Mouse (Mus musculus): ENCODE results near the gene Ngf. TPM values are rescaled to one million over a fixed set of nuclear protein-coding genes. Genes with fewer than 3 reads are reported as not detected.

Gene Ngf
- total and polyA plus RNA-seq, 2 experiments from 2014 or later = 0.28 to 4.9 TPM

DNA sequence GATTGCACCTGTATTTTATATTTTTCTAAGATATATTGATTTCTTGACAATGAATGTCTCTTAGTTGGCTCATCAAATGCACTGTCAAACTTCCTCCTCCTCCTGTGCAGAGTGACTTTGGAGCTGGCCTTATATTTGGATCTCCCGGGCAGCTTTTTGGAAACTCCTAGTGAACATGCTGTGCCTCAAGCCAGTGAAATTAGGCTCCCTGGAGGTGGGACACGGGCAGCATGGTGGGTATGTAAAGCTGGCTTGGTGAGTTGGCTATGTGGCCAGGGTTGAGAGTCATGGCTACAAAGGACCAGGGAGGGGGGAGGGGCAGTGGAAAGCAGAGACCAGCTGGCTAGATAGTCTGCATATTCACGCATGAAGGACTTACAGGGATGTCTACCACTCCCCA, 39.9 kb downstream of the Ngf start:
- Histone ChIP-seq H3K9ac (replicated peaks; ENCODE audit: low read length, poor library complexity, severe bottlenecking) (no peak overlapping the region), H3K4me3 (ENCODE audit: low read depth, low read length) (no peak overlapping the region), H3K4me1 (ENCODE audit: insufficient read depth, low read length) (no peaks in the 10 kb centered on the region), H3K27me3 (ENCODE audit: insufficient read depth, low read length) (no peaks in the 10 kb centered on the region), H3K27ac (ENCODE audit: low read depth, low read length) (no peak overlapping the region), H3K4me2 (ENCODE audit: low read depth, low read length, poor library complexity, severe bottlenecking) (no peak overlapping the region), H3K36me3 (ENCODE audit: insufficient read depth, low read length) (no peaks in the 10 kb centered on the region), H3K9me3 (ENCODE audit: low read length) (no peaks in the 10 kb centered on the region)
- DNase-seq (ENCODE audit: low spot score) (no peak), ATAC-seq (ENCODE audit: low FRiP score) (no peak)
- WGBS = 65% methylated on average over 3 of the region's 3 CpGs
- TF ChIP-seq CTCF (IDR thresholded peaks at IDR 0.05) = no peak

- no peak for ATAC-seq (ENCODE audit: low FRiP score)
- 75% methylated on average over 4 of the region's 4 CpGs for WGBS
Measured at GRCm38 (mm10) chr3:102516937-102517336, 47.2 kb downstream of the Ngf start.

GRCm38 (mm10) chr3:102521061-102521460, 51.3 kb downstream of the Ngf start:
- 74% methylated on average over 5 of the region's 5 CpGs for WGBS
- Histone ChIP-seq H3K27me3 (ENCODE audit: insufficient read depth, low read length) (no peaks in the 10 kb centered on the region), H3K4me2 (ENCODE audit: low read depth, low read length, poor library complexity, severe bottlenecking) (no peak overlapping the region), H3K4me3 (ENCODE audit: low read depth, low read length) (no peak overlapping the region), H3K27ac (ENCODE audit: low read depth, low read length) (no peak overlapping the region), H3K36me3 (ENCODE audit: insufficient read depth, low read length) (no peaks in the 10 kb centered on the region), H3K4me1 (ENCODE audit: insufficient read depth, low read length) (no peaks in the 10 kb centered on the region), H3K9ac (replicated peaks; ENCODE audit: low read length, poor library complexity, severe bottlenecking) (no peak overlapping the region), H3K9me3 (ENCODE audit: low read length) (no peaks in the 10 kb centered on the region)
- ATAC-seq (ENCODE audit: low FRiP score) = no peak
- TF ChIP-seq CTCF (IDR thresholded peaks at IDR 0.05) = no peak
- no peak for DNase-seq (ENCODE audit: low spot score)

More at GRCm38 (mm10) chr3:102516937-102517336, 47.2 kb downstream of the Ngf start:
- no peak for DNase-seq (ENCODE audit: low spot score)
- Histone ChIP-seq H3K9ac (replicated peaks; ENCODE audit: low read length, poor library complexity, severe bottlenecking) (no peak overlapping the region), H3K27me3 (ENCODE audit: insufficient read depth, low read length) (no peaks in the 10 kb centered on the region), H3K9me3 (ENCODE audit: low read length) (no peaks in the 10 kb centered on the region), H3K36me3 (ENCODE audit: insufficient read depth, low read length) (no peaks in the 10 kb centered on the region), H3K4me3 (ENCODE audit: low read depth, low read length) (no peak overlapping the region), H3K4me2 (ENCODE audit: low read depth, low read length, poor library complexity, severe bottlenecking) (no peak overlapping the region), H3K4me1 (ENCODE audit: insufficient read depth, low read length) (no peaks in the 10 kb centered on the region), H3K27ac (ENCODE audit: low read depth, low read length) (no peak overlapping the region)
- TF ChIP-seq CTCF (IDR thresholded peaks at IDR 0.05) = no peak

DNA sequence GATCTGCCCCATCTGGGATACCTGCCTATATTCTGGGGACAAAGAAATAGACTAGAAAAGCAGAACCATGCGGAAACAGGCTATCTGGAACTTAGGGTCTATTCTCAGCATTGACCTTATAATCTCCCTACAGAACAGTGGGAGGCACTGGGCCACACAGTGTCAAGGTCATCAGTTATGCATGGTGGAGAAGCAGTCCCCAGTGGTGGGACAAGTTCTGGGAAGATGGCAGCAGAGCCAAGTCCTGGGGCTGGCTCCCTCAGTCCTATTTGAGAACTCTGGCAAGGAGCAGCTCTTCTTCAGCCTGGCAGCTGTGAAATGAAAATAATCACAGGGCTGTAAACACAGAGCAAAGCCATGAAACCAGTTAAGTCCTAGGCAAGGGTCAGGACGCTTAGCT, 54.0 kb downstream of the Ngf start:
- DNase-seq (ENCODE audit: low spot score) = no peak
- no peaks in the 10 kb centered on the region for H3K9me3 ChIP-seq (ENCODE audit: low read length)
- no peaks in the 10 kb centered on the region for H3K4me1 ChIP-seq (ENCODE audit: insufficient read depth, low read length)
- no peaks in the 10 kb centered on the region for H3K36me3 ChIP-seq (ENCODE audit: insufficient read depth, low read length)
- WGBS = 88% methylated on average over 2 of the region's 2 CpGs
- no peak overlapping the region for H3K27ac ChIP-seq (ENCODE audit: low read depth, low read length)
- no peak overlapping the region for H3K4me3 ChIP-seq (ENCODE audit: low read depth, low read length)
- H3K4me2 ChIP-seq (ENCODE audit: low read depth, low read length, poor library complexity, severe bottlenecking) = no peak overlapping the region
- H3K27me3 ChIP-seq (ENCODE audit: insufficient read depth, low read length) = no peaks in the 10 kb centered on the region
- TF ChIP-seq CTCF (IDR thresholded peaks at IDR 0.05) = no peak
- no peak for ATAC-seq (ENCODE audit: low FRiP score)
- H3K9ac ChIP-seq (replicated peaks; ENCODE audit: low read length, poor library complexity, severe bottlenecking) = no peak overlapping the region

DNA sequence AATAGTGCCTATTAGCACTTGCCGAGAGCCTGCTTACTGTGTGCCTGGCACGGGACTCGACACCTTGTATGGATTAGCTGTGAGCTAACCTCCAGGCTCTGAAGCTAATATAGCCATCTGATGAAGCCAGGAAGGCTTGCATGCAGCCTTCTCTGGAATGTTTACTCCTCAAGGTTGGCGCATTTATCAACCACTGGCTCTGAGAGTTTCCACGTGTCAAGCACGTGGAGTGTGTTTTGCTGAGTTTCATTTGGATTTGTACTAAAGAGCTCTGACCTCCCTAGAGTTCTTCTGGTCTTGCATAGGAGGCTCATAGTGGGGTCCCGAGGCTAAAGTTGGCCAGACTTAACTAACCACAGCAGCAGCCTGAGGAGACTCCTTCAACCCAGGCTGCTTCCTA, 55.2 kb downstream of the Ngf start:
- Histone ChIP-seq H3K9ac (replicated peaks; ENCODE audit: low read length, poor library complexity, severe bottlenecking) (no peak overlapping the region), H3K4me2 (ENCODE audit: low read depth, low read length, poor library complexity, severe bottlenecking) (no peak overlapping the region), H3K4me1 (ENCODE audit: insufficient read depth, low read length) (no peaks in the 10 kb centered on the region), H3K27ac (ENCODE audit: low read depth, low read length) (no peak overlapping the region), H3K4me3 (ENCODE audit: low read depth, low read length) (no peak overlapping the region), H3K9me3 (ENCODE audit: low read length) (no peaks in the 10 kb centered on the region), H3K27me3 (ENCODE audit: insufficient read depth, low read length) (no peaks in the 10 kb centered on the region), H3K36me3 (ENCODE audit: insufficient read depth, low read length) (no peaks in the 10 kb centered on the region)
- DNase-seq (ENCODE audit: low spot score) (no peak), ATAC-seq (ENCODE audit: low FRiP score) (no peak)
- WGBS = 89% methylated on average over 7 of the region's 7 CpGs
- TF ChIP-seq CTCF (IDR thresholded peaks at IDR 0.05) = no peak

DNA sequence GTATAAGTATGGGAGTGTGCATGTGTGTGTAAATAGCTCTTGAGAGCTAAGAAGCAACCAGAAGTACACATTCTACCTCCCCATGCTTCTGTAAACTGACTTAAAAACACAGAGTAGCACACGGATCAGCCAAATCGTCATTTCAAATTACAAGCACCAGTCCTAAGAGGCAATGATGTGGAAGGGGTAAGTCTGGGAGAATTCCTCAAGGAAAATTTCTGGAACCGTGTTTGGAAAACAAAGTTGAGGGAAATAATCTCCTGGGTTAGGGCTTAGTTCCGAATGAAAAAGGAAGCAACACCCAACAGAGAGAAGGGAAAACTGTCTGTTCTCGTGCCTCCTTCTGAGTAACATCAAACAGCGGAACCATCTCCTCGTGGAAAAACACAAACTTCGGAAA, 56.1 kb downstream of the Ngf start:
- Histone ChIP-seq H3K4me2 (ENCODE audit: low read depth, low read length, poor library complexity, severe bottlenecking) (no peak overlapping the region), H3K27me3 (ENCODE audit: insufficient read depth, low read length) (no peaks in the 10 kb centered on the region), H3K4me1 (ENCODE audit: insufficient read depth, low read length) (no peaks in the 10 kb centered on the region), H3K27ac (ENCODE audit: low read depth, low read length) (no peak overlapping the region), H3K4me3 (ENCODE audit: low read depth, low read length) (no peak overlapping the region), H3K9me3 (ENCODE audit: low read length) (no peaks in the 10 kb centered on the region), H3K9ac (replicated peaks; ENCODE audit: low read length, poor library complexity, severe bottlenecking) (no peak overlapping the region), H3K36me3 (ENCODE audit: insufficient read depth, low read length) (no peaks in the 10 kb centered on the region)
- no peak for TF ChIP-seq CTCF (IDR thresholded peaks at IDR 0.05)
- WGBS = 63% methylated on average over 8 of the region's 8 CpGs
- no peak for ATAC-seq (ENCODE audit: low FRiP score)
- DNase-seq (ENCODE audit: low spot score) = no peak
